ENCODE assay signal across 13 mouse cellular contexts in the genomic region with DNA sequence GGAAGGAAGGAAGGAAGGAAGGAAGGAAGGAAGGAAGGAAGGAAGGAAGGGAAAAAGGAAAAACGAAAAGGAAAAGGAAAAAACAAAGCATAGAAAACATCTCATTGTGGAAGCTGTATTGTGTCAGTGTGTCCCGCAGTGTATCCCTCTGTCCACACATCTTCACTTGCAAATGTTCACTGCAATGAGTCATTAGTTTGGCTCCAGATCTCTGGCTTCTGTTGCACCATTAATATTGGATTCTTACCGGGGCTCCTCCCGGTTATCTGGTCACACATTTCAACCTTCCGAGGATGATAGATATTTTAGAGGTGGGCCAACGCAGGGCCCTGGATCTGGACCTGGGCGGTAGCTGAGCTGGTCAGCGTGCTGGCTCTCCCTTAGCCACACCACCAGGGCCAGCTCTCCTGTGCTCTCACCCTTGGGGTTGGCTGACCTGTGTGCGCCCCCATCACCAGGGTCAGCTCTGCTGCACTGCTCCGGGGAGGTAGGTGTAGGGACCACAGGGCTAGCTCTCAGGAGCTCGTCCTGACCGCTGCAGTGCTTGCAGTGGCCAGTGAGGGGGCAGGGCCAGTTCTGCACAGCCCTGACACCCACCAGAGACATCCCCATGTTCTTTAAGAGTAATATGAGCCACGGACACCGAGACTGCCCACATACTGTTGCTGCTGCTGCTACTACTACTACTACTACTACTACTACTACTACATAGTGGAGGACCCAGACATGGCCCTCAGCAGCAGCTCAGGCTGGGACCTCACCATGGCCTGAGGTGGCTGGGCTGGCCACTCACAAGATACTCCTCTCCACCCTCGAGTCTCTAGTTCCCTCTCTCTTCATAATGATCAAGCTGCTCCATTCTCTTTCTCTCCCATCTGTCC.
DNase-seq lines count a peak whose midpoint lies in the region; TF ChIP-seq lines count a peak whose summit lies in the region.
"Had no signal": no experiment of that assay in that cellular context is flagged by ENCODE, and none has a peak within 500 bp of the region (broad histone marks: within the 10 kb centered on the region; RNA-seq: fewer than 3 reads in every experiment).

No protein-coding gene starts in this region.

- peak; percentile 21 to 34 for DNase-seq in heart, adult 2 months
- DNase-seq in heart, postnatal 4 days = no peak
- DNase-seq in testis, postnatal 14 days (ENCODE audit: low spot score) = no peak
- no peak for DNase-seq in limb, embryonic 10.5 days (ENCODE audit: low spot score)
- no peak for DNase-seq in frontal cortex, postnatal 14 days (ENCODE audit: low spot score in 2 of 2)
- DNase-seq in left cerebral cortex, adult 8-10 months (ENCODE audit: low spot score in 2 of 2) = no peak
- no peak for DNase-seq in gastrocnemius, postnatal 10 days
- DNase-seq: adrenal gland, postnatal 36 days; gastrocnemius, postnatal 25 days; right cerebral cortex, adult 18-20 months; thymus, postnatal 14 days had no signal

- H3K4me3 ChIP-seq in heart, adult 2 months = no peak overlapping the region
- peak overlapping the region; percentile 72 for H3K4me3 ChIP-seq in testis, adult 2 months (ENCODE audit: control insufficient read depth, low read depth, low read length)
- no peak overlapping the region for H3K4me3 ChIP-seq in limb, embryonic 10.5 days
- H3K4me3 ChIP-seq: megakaryocyte, embryonic 14.5 days had no signal

- H3K9ac ChIP-seq in heart, adult 2 months (ENCODE audit: low read depth, low read length) = no peak overlapping the region

- 79% methylated on average over 15 of the region's 15 CpGs for WGBS in heart, adult 2 months
- WGBS in limb, embryonic 10.5 days = 74% methylated on average over 15 of the region's 15 CpGs

- 0 out of 2 replicates have a peak, but pooled peaks cover 1% of the 10 kb centered on the region for H3K79me2 ChIP-seq in heart, adult 2 months (replicated peaks; ENCODE audit: control insufficient read depth, insufficient read depth, low read length)

- TF ChIP-seq CTCF in heart, adult 2 months (IDR thresholded peaks at IDR 0.05) = no peak
- TF ChIP-seq CTCF in testis, adult 2 months (IDR thresholded peaks at IDR 0.05; ENCODE audit: control insufficient read depth, insufficient read depth, insufficient replicate concordance, low read depth, low read length) = no peak

- intact Hi-C loops in heart, adult 2 months (cut with DNase I) = loop anchor here (2.0 to 5.0 kb wide), 2 partner anchors 16 to 45 kb away; no protein-coding TSS in a partner anchor

- no peak for TF ChIP-seq POLR2A in heart, adult 2 months (IDR thresholded peaks at IDR 0.05; ENCODE audit: insufficient read depth, low read depth, low read length)
- no peak for TF ChIP-seq POLR2A in testis, adult 2 months (IDR thresholded peaks at IDR 0.05; ENCODE audit: control insufficient read depth, low read depth, low read length)

- H3K27me3 ChIP-seq in heart, adult 2 months (ENCODE audit: control insufficient read depth, insufficient read depth, low read length) = no peaks in the 10 kb centered on the region
- H3K27me3 ChIP-seq in testis, adult 2 months (ENCODE audit: control insufficient read depth, insufficient read depth, low read length) = no peaks in the 10 kb centered on the region
- no peaks in the 10 kb centered on the region for H3K27me3 ChIP-seq in limb, embryonic 10.5 days (ENCODE audit: low read depth, poor library complexity, severe bottlenecking)
- H3K27me3 ChIP-seq: megakaryocyte, embryonic 14.5 days had no signal

- no peaks in the 10 kb centered on the region for H3K9me3 ChIP-seq in limb, embryonic 10.5 days (replicated peaks)

- peaks cover 4% of the 10 kb centered on the region for H3K4me1 ChIP-seq in heart, adult 2 months (ENCODE audit: control insufficient read depth, insufficient read depth, low read length)
- 0 out of 2 replicates have a peak, but pooled peaks cover 2% of the 10 kb centered on the region for H3K4me1 ChIP-seq in testis, adult 2 months (ENCODE audit: control insufficient read depth, insufficient read depth, low read length)
- H3K4me1 ChIP-seq in limb, embryonic 10.5 days = peaks cover 76% of the 10 kb centered on the region

- no peak for TF ChIP-seq EP300 in heart, adult 2 months (IDR thresholded peaks at IDR 0.05; ENCODE audit: insufficient read depth, low read depth, low read length)

- H3K36me3 ChIP-seq in heart, adult 2 months (ENCODE audit: control insufficient read depth, insufficient read depth, low read length) = no peaks in the 10 kb centered on the region
- H3K36me3 ChIP-seq in testis, adult 2 months (ENCODE audit: control insufficient read depth, insufficient read depth, low read length) = no peaks in the 10 kb centered on the region
- H3K36me3 ChIP-seq in limb, embryonic 10.5 days = no peaks in the 10 kb centered on the region

- H3K27ac ChIP-seq in heart, adult 2 months = no peak overlapping the region; the same call in 1 of the 2 replicates
- no peak overlapping the region for H3K27ac ChIP-seq in testis, adult 2 months (ENCODE audit: control insufficient read depth, insufficient read depth, low read depth, low read length)
- peak overlapping the region; percentile 72 for H3K27ac ChIP-seq in limb, embryonic 10.5 days

Comparison
In these comparisons a context has a peak if more than half of its experiments do, and no peak if none do; other contexts are left out.
1. DNase-seq: peak in heart, adult 2 months (2 of 2); none in heart, postnatal 4 days (single experiment), testis, postnatal 14 days (single experiment), limb, embryonic 10.5 days (single experiment), frontal cortex, postnatal 14 days (0 of 2), left cerebral cortex, adult 8-10 months (0 of 2) and gastrocnemius, postnatal 10 days (single experiment).